Mouse (Mus musculus) megakaryocyte, embryonic 14.5 days (primary cell): ENCODE data around the gene Suclg2. TPM values are rescaled to one million over a fixed set of nuclear protein-coding genes. Genes with fewer than 3 reads are reported as not detected.

Experiments
- H3K27me3 ChIP-seq: replicated peaks from 2 replicates; pipeline ENCODE3; 2012; ENCODE audit warnings: inconsistent platforms
- H3K36me3 ChIP-seq: replicated peaks from 2 replicates; pipeline ENCODE3; 2012; ENCODE audit warnings: low read length, inconsistent platforms, mixed read lengths
- H3K4me1 ChIP-seq: 2 replicates; pipeline ENCODE4 v1.6.1; 2012; ENCODE audit warnings: inconsistent platforms
- H3K4me3 ChIP-seq: replicated peaks from 2 replicates; pipeline ENCODE3; 2012; ENCODE audit warnings: moderate library complexity, mild to moderate bottlenecking, inconsistent platforms
- H3K9me3 ChIP-seq: 2 replicates; pipeline ENCODE4 v1.6.1; 2012; ENCODE audit warnings: inconsistent platforms
- FLI1 ChIP-seq: IDR thresholded peaks from 2 replicates; pipeline ENCODE4 v1.6.1; 2012; ENCODE audit warnings: low read length, inconsistent platforms, mixed read lengths
- GATA1 ChIP-seq: IDR thresholded peaks from 3 replicates; pipeline ENCODE4 v1.6.1; 2012; ENCODE audit warnings: mixed read lengths, low read length, inconsistent platforms, borderline replicate concordance
- polyA plus RNA-seq: library from polyadenylated mRNA; stranded (reverse); fragments of >175 nt; gene quantifications from 2 replicates; pipeline ENCODE4 v1.2.3, GENCODE M21; 2012; ENCODE audit warnings: low replicate concordance; ENCODE audit not compliant: insufficient read depth

The Suclg2 gene
- polyA plus RNA-seq, 1 experiment, result 18.1 TPM

DNA sequence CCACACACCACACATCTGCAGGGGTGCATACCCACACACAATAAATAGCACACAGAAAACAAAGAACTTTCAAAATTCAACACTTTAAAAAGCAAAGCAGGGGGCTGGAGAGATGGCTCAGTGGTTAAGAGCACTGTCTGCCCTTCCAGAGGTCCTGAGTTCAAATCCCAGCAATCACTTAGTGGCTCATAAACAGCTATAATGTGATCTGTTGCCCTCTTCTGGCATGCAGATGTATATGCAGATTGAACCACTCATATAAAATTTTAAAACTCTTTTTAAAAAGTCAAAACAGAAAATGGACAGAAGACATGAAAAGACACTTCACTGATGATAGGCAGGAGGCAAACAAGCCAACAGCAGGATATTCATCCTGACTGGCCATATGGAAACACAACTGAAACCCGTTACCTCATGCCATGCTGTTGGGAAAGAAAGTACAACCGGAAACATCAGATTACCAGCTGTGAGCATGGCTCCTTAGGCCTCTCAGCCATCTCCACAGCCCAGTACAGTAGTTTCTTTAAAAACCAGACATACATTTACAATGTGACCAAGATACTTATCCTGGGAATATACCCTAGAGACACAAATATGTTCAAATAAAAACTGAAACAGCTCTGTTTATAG, 17.5 kb downstream of the Suclg2 start:
- no peak for TF ChIP-seq GATA1
- TF ChIP-seq FLI1, result no peak
- H3K4me1 ChIP-seq, result peaks cover 73% of the 10 kb centered on the region
- H3K4me3 ChIP-seq, result peak overlapping the region; percentile 23
- no peaks in the 10 kb centered on the region for H3K27me3 ChIP-seq
- H3K36me3 ChIP-seq, result peaks cover 11% of the 10 kb centered on the region
- H3K9me3 ChIP-seq, result no peaks in the 10 kb centered on the region

DNA sequence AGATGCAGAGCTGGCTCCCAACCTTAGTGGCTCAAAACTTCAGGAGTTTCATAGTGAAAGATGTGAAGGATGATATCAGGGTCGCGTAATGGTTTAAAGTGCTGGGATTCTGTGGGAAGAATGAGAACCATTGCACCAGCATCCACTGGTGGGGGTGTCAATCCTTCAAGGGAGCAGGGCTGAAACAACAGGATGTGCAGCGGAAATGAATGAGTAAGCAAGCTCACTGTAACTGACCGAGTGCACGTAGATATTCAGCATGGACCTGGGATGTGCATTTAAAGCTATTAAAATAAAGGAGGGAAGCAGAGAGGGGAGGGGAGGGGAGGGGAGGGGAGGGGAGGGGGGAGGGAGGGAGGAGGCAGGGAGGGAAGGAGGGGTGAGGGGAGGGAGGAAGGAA, 18.4 kb downstream of the Suclg2 start:
- Histone ChIP-seq H3K36me3 (peaks cover 11% of the 10 kb centered on the region), H3K27me3 (no peaks in the 10 kb centered on the region), H3K4me1 (peaks cover 82% of the 10 kb centered on the region), H3K4me3 (peak overlapping the region; percentile 82), H3K9me3 (no peaks in the 10 kb centered on the region)
- no peak for TF ChIP-seq GATA1

DNA sequence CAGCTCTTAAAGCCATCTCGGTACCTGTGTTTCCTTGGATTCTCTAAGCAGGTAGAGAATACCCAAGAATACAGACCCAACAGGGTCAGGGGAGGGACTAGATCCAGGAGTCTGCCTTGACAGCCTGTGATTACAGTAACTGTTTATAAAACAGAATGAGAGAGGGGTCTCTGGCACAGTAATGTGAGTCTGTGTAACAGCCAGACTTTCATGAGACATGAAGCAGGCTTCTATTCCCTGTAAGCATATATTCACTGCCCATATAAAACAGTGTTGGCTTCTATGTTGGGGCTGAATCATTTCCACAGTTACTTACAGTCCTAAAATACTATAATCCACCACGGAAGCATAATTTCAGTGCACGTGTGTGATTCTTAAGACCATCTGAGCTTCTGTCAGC, 19.3 kb downstream of the Suclg2 start:
- TF ChIP-seq FLI1 (no peak), GATA1 (no peak)
- Histone ChIP-seq H3K4me3 (no peak overlapping the region), H3K9me3 (no peaks in the 10 kb centered on the region), H3K4me1 (peaks cover 82% of the 10 kb centered on the region), H3K36me3 (peaks cover 11% of the 10 kb centered on the region), H3K27me3 (no peaks in the 10 kb centered on the region)

DNA sequence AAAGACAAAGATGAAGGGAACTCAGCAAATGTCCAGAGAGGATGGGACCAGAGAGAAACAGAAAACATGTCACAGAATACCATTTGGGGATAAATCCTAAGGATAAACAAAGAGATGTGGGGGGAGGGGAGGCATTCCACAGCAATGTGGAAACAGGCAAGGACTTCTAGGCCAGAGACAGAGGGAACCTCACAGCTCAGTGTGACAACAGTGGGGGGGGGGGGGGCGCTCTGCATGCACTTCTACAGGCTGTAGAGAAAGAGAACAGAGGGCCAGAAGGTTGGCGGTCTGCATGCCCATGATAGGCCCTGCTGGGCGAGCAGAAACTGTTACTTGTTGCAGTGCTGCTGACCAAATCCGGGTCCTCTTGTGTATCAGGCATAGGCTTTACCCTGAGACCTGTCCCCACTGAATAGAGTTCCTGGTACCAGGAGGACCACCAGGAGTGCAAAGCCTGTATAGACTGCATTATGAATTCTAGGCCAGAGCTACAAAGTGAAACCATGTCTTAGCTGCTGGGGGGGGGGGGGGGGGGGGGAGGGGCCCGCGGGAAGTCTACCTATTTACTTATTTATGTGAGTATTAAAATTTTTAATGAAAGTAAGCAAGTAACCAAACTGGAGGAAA, 20.0 kb downstream of the Suclg2 start:
- peaks cover 11% of the 10 kb centered on the region for H3K36me3 ChIP-seq
- TF ChIP-seq FLI1 (no peak), GATA1 (no peak)
- H3K27me3 ChIP-seq, result no peaks in the 10 kb centered on the region
- no peaks in the 10 kb centered on the region for H3K9me3 ChIP-seq
- H3K4me1 ChIP-seq, result peaks cover 75% of the 10 kb centered on the region
- peak overlapping the region; percentile 50 for H3K4me3 ChIP-seq

DNA sequence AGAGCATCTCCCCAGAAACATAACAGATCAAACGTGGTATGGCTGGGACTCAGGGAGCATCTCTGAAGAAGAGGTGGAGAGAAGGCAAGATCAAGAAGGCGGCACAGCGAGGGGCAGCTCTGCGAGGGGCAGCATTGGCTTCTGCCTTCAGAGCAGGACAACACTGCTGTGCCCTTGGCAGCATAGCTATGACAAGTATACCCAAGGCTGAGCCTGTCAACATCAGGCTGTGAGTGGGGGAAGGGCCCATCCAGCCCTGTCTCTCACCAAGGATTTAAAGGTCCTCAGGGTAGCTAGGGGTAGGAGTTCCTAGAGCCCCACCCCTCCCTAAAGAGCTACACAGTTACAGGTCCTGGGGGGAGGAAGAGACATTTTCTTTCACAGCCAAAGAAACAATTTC, 23.7 kb downstream of the Suclg2 start:
- TF ChIP-seq GATA1 (no peak), FLI1 (no peak)
- no peaks in the 10 kb centered on the region for H3K27me3 ChIP-seq
- peaks cover 10% of the 10 kb centered on the region for H3K36me3 ChIP-seq
- peaks cover 47% of the 10 kb centered on the region for H3K4me1 ChIP-seq
- H3K4me3 ChIP-seq, result peak overlapping the region; percentile 7
- H3K9me3 ChIP-seq, result no peaks in the 10 kb centered on the region

DNA sequence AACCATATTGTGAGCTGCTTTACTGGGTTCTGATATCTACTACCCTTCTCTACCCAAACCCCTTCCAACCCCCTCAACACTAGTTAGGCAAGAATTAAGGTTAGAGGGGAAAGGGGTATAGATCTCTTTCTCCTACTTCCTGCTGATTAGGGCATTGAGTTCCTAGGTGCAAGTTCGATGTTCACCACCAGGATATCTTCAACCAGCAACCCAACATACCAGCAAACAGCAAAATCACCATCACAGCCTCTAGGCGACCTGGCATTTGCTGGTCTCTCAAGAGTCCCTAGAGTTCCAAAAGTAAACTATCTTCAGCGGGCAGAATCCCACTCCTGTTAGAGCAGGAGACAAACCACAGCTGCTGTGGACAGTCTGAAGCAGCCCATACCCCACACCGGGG, 33.4 kb downstream of the Suclg2 start:
- H3K4me3 ChIP-seq, result no peak overlapping the region
- no peak for TF ChIP-seq GATA1
- no peak for TF ChIP-seq FLI1
- H3K36me3 ChIP-seq, result peaks cover 3% of the 10 kb centered on the region
- no peaks in the 10 kb centered on the region for H3K27me3 ChIP-seq
- no peaks in the 10 kb centered on the region for H3K9me3 ChIP-seq
- peaks cover 38% of the 10 kb centered on the region for H3K4me1 ChIP-seq

DNA sequence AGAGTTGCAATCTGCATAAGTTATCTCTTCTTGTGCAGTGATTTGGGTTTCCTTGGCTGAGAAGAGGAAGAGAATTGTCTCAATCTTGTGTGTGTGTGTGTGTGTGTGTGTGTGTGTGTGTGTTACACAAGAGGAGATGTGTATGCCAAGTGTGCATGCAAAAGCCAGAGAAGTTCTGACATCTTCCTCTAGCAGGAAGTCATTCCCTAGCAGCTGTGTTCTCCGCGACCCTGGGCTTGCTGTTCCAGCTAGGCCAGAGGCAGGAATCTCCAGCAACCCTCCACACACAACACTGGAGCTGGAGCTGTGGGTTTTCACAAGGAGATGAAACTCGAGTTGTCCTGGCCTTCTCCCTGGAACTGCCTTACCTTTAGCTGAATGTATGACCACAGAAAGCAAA, 38.9 kb downstream of the Suclg2 start:
- Histone ChIP-seq H3K4me3 (no peak overlapping the region), H3K27me3 (no peaks in the 10 kb centered on the region), H3K36me3 (peaks cover 8% of the 10 kb centered on the region), H3K9me3 (no peaks in the 10 kb centered on the region), H3K4me1 (peaks cover 36% of the 10 kb centered on the region)
- TF ChIP-seq FLI1 (no peak), GATA1 (no peak)

DNA sequence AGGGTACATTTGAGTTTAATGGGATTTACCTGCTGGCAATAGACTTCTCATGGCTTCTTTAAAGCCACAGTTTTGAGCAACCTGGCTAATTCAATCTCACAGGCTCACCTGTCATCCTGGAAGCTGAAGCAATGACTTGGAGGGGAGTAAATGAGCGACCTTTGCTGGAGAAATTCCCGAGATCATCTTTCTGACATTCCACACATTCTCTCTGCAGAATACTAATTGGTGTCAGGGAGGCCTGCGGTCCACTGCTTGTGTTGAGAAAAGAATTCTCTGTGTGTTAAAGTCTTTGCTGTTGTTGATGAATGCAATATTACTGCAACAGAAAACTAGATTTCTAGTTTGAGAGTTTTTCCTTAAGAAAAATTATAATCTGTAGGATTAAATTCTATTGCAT, 39.3 kb downstream of the Suclg2 start:
- Histone ChIP-seq H3K36me3 (peaks cover 8% of the 10 kb centered on the region), H3K4me3 (no peak overlapping the region), H3K9me3 (no peaks in the 10 kb centered on the region), H3K4me1 (peaks cover 39% of the 10 kb centered on the region), H3K27me3 (no peaks in the 10 kb centered on the region)
- no peak for TF ChIP-seq GATA1
- TF ChIP-seq FLI1, result no peak

DNA sequence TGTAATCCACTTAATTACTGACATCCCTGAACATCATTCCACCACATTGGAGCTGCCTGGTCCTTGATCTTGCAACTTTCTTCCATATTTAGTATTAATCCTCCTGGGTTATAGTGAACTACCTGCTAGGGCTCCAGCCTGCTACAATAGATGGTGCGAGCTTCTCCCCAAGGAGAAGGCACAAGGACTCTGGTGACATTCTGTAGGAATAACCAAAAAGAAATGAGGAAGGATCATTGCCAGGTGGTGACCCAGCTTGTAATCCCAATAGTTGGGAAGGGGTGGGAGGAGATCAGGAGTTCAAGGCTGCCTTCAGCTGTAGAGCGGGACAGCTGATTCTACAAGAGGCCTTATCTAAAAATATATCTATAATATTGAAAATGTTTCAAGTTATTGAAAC, 41.6 kb downstream of the Suclg2 start:
- TF ChIP-seq FLI1 (no peak), GATA1 (no peak)
- Histone ChIP-seq H3K4me3 (no peak overlapping the region), H3K27me3 (no peaks in the 10 kb centered on the region), H3K36me3 (peaks cover 16% of the 10 kb centered on the region), H3K4me1 (peaks cover 25% of the 10 kb centered on the region), H3K9me3 (no peaks in the 10 kb centered on the region)

DNA sequence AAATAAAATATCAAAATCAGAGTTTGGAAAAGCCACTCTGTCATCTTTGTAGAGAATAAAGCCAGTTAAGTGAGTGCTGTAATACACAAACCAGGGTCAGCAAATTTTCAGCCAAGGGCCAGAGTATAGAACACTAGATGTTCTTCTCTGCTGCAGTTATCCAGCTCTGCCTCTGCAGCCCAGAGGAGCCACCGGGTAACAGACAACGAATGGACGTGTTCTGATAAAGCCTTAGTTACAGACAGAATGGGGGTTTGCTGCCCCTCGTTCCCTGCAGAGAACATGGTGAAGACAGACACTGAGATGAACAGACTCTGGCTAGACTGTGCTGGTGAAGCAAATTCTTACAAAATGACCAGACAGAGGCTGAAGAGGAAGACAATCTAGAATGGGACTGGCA, 42.2 kb downstream of the Suclg2 start:
- peaks cover under 1% of the 10 kb centered on the region; the same call in 1 of the 2 replicates for H3K9me3 ChIP-seq
- no peak overlapping the region for H3K4me3 ChIP-seq
- TF ChIP-seq FLI1, result no peak
- no peak for TF ChIP-seq GATA1
- H3K27me3 ChIP-seq, result no peaks in the 10 kb centered on the region
- H3K4me1 ChIP-seq, result peaks cover 21% of the 10 kb centered on the region
- H3K36me3 ChIP-seq, result peaks cover 21% of the 10 kb centered on the region
